Mouse (Mus musculus) hematopoietic stem cell, adult 5-6 weeks (primary cell): ENCODE measurements around the gene Grcc10. TPM values are rescaled to one million over a fixed set of nuclear protein-coding genes. Genes with fewer than 3 reads are reported as not detected.

Source experiments
- ATAC-seq, 2 experiments: fragments of 125-278 bp in 1 of 2; replicated peaks in 1 of 2; 2 replicates each; pipeline ENCODE4 v1.8.0; 2016 to 2017; ENCODE audit warnings: inconsistent platforms in 2 of 2, mild to moderate bottlenecking in 2 of 2, moderate number of reproducible peaks in 2 of 2, low read depth in 1 of 2, moderate TSS enrichment in 1 of 2; ENCODE audit not compliant: low FRiP score in 2 of 2, poor library complexity in 2 of 2, severe bottlenecking in 2 of 2, insufficient read depth in 1 of 2, low TSS enrichment in 1 of 2
- total RNA-seq: library from RNA; stranded (forward); fragments of 172-1452, 232-1000 nt; gene quantifications from 2 replicates; pipeline ENCODE4 v1.2.3, GENCODE M21; 2017

The Grcc10 gene
- total RNA-seq, 1 experiment from 2014 or later: 189 TPM

DNA sequence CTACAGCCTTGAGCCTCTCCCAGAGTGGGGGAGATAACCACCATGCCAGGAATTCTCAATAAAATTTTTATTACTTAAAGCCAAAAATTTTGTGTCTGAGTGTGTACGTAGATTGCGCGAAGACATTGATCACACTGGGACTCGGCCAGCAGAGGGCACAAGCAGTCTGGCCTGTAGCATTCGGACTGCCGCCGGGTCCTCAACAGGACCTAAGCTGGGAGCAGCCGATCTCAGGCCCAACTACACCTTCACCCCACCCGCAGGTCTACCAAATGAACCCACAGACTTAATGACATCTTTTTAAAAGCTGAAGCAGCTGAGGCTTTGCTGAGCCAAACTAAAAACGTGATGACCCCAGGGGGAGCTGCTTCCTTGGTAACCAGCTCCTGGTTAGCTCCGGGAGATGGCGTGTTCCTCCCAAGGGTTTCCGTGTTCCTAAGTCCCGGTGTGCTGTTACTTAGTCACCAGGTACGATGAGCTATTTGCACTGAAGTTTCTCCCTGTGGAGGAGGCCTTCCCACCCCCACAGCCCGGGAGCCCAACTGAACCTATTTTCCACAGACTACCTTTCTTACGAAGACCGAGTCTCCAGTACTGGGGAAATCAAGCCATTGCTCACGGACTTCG, 24.2 kb downstream of the Grcc10 start:
- ATAC-seq: peak; percentile 48 to 53; a peak in 3 of 4 replicates

DNA sequence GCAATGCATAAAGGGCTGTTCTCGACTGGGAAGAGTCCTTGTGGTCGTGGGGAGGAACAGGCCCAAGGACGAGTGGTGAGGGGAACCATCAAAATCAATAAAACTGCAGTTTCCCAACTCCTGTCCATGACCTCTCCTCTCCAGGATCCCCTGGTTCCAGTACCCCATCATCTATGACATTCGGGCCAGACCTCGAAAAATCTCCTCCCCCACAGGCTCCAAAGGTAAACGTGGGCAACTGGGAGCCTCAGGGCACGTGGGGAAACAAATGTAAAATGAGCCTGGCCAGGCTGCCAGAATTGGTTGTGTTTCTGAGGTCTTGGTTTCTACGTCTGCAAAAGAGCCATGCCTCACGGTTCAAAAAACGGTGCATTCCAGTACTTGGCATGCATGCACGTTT, 28.3 kb downstream of the Grcc10 start:
- no peak for ATAC-seq

DNA sequence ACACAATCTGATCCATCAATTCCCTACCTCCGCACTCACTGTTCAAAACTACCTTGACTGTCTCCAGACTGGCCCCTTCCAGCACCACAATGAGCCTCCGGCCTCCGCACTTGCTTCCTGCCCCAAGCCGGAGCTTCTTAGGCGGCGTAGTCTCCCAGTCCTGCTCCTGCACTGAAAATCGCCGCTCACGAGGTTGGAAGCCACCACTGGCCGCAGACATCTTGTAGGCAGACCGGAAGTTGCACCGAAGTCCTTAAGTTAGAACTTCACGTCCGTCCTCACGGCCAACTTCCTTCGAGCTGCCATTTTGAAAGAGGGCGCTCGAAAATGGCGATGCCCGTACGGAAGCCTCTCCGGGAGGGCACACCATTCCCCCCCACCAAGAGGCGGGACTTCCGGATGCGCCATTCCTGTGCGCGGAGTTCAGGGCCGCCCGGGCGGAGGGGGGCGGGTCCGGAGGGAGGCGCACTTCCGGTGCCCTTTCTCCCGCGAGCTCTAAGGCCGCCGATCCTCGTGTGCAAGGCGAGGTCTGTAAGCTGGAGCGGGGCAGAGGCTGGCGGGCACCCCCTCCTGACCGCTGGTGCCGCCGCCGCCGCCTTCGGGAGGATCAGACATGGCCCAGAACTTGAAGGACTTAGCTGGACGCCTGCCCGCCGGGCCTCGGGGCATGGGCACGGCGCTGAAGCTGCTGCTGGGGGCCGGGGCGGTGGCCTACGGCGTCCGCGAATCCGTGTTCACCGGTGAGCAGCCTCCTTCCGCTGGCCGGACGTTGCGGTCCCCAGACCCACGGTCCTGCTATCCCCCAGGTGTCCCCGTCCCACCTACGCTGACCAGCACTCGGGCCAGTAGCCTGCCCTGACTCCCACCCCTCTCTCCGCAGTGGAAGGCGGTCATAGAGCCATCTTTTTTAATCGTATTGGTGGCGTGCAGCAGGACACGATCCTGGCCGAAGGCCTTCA, 29.1 kb downstream of the Grcc10 start, which contains the start of the genes Emg1 and Phb2:
Gene Emg1, minus strand, starts transcription at position 355 of the 959 bp plus-strand sequence.
Gene Phb2, plus strand, starts transcription at position 513 of the 959 bp plus-strand sequence.
- peak; percentile 92 to 96 for ATAC-seq

GRCm38 (mm10) chr6:124708289-124708889, 32.8 kb downstream of the Grcc10 start:
- no peak for ATAC-seq

GRCm38 (mm10) chr6:124706061-124706627, 35.0 kb downstream of the Grcc10 start:
- no peak for ATAC-seq

- no peak for ATAC-seq
These were observed 36.8 kb downstream of the Grcc10 start for GRCm38 (mm10) chr6:124704417-124704816.

- ATAC-seq: no peak
These were observed 37.4 kb downstream of the Grcc10 start for GRCm38 (mm10) chr6:124703789-124704188.

DNA sequence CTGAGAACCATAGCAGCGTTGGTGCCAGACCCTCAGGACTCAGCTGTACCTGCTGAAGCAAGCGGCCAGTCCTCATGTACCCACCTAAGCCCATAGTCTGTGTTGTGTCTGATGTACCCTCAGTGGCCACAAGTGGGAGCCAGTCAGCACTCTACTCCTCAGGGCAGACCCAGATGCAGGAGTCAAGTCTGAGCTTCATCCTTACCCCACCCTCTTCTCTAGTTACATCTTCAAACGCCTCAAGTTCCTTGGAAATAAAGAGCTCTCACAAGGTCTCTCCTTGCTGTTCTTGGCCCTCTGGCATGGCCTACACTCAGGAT, 38.4 kb downstream of the Grcc10 start:
- ATAC-seq: peak; percentile 86 to 89

- ATAC-seq: no peak
These were observed 38.9 kb downstream of the Grcc10 start for GRCm38 (mm10) chr6:124702102-124702783.

DNA sequence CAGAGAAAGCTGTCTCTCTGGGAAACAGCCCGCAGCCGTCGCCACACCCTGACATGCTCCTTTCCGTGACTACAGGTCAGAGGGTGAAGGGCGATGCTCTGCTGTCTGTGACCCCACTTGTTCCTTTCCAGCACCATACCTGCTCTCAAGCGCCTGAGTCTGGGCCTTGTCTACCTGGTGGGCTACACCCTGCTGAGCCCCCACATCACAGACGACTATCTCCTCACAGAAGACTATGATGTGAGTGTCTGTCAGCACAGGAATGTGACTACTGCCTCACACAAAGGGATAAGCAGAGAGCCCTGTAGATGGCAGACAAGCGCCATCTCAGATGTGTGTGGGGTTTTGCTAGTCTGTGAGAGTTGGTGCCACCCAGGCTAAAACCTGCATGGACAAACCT, 39.8 kb downstream of the Grcc10 start:
- no peak for ATAC-seq

- no peak for ATAC-seq
These were observed 41.1 kb downstream of the Grcc10 start for GRCm38 (mm10) chr6:124699962-124700610.

GRCm38 (mm10) chr6:124699366-124699765, 41.8 kb downstream of the Grcc10 start:
- ATAC-seq: no peak

DNA sequence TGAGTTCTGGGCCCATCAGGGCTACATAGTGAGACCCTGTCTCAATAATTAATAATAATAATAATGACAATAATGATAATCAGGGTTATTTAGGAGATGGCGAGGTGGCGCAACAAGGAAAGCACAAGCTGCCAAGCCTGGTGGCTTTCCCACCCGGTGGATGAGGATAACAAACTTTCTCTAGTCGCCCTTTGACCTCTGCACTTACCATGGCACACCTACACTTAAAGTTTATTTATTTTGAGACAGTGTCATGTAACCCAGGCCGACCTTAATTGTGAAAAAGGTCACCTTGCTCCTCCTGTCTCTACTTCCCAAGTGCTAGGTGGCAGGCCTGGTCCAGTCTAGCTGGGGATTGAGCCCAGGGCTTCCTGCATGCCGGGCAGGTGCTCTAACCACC, 42.4 kb downstream of the Grcc10 start:
- no peak for ATAC-seq

GRCm38 (mm10) chr6:124696441-124697150, 44.6 kb downstream of the Grcc10 start:
- ATAC-seq: no peak

DNA sequence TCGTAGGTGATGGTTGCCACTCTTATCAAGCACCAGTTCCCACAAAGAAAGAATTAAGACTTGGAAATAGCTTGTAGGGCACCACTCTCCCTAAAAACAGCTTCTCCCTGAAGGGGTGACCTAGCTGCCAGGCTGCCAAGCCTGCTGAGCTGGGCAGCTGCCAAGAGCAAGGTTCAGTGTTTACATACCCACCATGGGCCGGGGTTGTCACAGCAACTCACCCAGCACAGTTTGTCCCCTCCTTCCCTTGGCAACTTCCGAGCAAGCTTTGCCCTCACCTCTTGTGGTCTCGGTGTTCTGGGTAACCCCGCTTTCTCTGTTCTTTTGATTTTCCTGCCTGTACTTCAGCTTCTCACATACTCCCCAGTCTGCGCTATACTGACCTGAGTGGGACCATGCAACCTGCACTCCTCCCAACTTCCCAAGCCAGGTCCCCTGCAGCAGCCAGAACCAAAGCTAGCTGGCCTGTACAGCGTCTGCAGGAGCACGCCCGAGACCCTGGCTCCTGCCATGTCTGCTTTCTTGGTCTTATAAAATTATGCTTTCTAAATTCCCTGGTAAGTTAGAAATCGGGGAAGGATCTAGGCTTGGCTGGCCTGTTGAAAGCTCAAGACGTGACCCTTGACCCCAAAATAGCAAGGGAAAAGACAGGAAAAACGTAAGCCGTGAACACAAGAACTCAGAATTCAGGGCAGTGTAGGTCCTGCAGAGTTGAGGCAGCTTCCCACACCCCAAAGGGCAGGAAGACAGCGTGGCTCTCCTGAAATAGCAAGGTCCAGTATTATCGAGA, 46.8 kb downstream of the Grcc10 start:
- ATAC-seq: peak; percentile 95 to 97
